In the genomic region with DNA sequence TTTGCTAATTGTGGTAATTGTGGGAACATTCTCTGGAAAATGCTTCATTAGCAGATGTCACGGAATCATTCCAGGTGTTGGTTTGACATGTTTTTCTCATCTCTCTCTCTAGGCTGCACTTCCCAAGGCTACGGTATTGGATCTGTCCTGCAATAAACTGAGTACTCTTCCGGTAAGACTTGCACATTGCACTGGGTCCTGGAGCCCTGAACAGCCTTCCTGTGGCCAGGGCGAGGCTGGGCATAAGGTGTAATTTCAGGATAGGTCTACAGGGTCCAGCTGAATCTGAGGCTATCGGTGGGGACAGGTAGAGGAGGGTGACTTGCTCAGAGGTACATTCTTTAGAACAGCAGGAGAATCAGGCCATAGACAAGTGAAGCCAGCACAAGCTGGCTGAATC, we compare ENCODE assay signal across 1 mouse cellular context.
TF ChIP-seq lines count a peak whose summit lies in the region.

No protein-coding gene starts in this region.

TF ChIP-seq in myocyte, 11 proteins besides CTCF, POLR2A, EP300 and RAD21 (continued from another document):
- no peak for TF ChIP-seq CEBPB (IDR thresholded peaks at IDR 0.05; ENCODE audit: insufficient read depth, poor library complexity, severe bottlenecking)
